Mouse (Mus musculus): ENCODE data around the gene Mmp8.

DNA sequence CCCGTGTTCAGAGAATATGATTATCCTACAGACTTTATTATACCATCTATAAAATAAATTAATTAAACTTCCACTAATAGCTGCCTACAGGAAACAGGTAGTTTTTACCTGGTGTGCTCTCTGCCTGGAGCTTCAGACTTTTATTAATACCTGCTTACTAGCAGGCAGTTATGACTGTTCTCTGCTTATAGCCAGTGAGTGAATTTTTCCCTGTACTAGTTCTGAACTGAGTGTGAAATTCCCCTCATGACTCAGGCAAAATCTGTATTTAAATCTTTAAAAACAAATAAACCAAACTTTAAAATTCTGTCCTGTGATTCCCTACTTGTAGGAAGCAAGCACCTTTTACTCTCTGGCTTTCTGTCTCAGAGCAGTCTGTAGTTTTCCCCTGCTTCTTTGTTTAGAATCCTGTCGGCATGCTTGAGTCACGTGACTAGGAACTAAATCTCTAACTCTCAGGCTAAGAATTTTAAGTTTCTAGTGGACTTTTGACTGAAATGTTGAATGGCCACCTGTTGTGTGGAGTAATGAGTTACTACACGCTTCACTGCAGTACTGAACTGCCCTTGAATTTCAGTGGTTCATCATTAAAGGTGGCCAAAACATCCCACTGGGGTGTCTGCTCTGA, 40.2 kb upstream of the Mmp8 start:
- TF ChIP-seq CTCF (IDR thresholded peaks at IDR 0.05; ENCODE audit: extremely low read depth, insufficient read depth, insufficient read length, insufficient replicate concordance) (no peak), POLR2A (IDR thresholded peaks at IDR 0.05; ENCODE audit: low read depth, low read length) (no peak)
